Mouse (Mus musculus) limb, embryonic 10.5 days (tissue): ENCODE data around the gene Krt87. TPM values are rescaled to one million over a fixed set of nuclear protein-coding genes. Genes with fewer than 3 reads are reported as not detected.
A peak's percentile ranks its signal among the peaks of the same experiment; 100 is the strongest.

Source experiments
- DNase-seq: peaks from one replicate; pipeline ENCODE4 v3.0.0-alpha.2; 2017; ENCODE audit warnings: low spot score
- H3K27ac ChIP-seq: fragments of 300-500 bp; sonication (generic); 2 replicates; pipeline ENCODE4 v1.5.1; 2016; ENCODE audit warnings: mild to moderate bottlenecking
- H3K27me3 ChIP-seq: fragments of 300-500 bp; sonication (generic); 2 replicates; pipeline ENCODE4 v1.6.1; 2016; ENCODE audit warnings: low read depth, mild to moderate bottlenecking; ENCODE audit not compliant: poor library complexity, severe bottlenecking
- H3K36me3 ChIP-seq: fragments of 300-500 bp; sonication (generic); 2 replicates; pipeline ENCODE4 v1.6.1; 2016; ENCODE audit warnings: mild to moderate bottlenecking, moderate library complexity
- H3K4me1 ChIP-seq: fragments of 300-500 bp; sonication (generic); 2 replicates; pipeline ENCODE4 v1.6.1; 2016
- H3K4me3 ChIP-seq: fragments of 300-500 bp; sonication (generic); 2 replicates; pipeline ENCODE4 v1.5.1; 2016; ENCODE audit warnings: mild to moderate bottlenecking, moderate library complexity
- H3K9me3 ChIP-seq: fragments of 300-500 bp; sonication (generic); replicated peaks from 2 replicates; pipeline ENCODE4 v1.6.1; 2016; ENCODE audit warnings: mild to moderate bottlenecking
- WGBS: fragments of 180-500 bp; shearing (Covaris S2); methylation state at CpG from one replicate; pipeline ENCODE4 v1.1.7; 2016; 5-methylcytosine and 5-hydroxymethylcytosine counted together
- polyA plus RNA-seq: library from polyadenylated mRNA; unstranded; fragments of >200 nt; fragmentation: Nextera tagmentation; extraction: Ambion mirVana; gene quantifications from 2 replicates; pipeline ENCODE4 v1.2.1, GENCODE M21; 2016

Krt87 gene
- polyA plus RNA-seq, result not detected in 2 replicates

DNA sequence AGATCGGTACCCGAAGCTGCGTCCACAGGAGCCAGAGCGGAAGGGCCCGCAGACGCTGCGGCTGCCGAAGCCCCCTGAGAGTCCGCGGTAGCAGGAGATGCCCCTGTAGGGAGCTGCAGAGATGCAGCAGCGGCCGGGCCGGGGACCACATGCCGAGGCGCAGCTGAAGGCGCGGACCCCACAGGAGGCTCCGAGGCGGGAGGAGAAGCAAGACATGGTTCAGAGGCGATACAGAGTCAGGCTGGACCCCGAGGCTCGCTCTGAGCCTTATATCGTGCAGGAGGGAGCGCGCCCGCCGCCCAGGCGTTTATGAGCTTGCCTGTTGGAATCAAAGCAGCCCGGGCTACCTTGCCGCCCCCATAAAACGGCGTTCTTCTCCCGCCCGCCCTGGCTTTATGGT is at the start of gene Krt87:
Gene Krt87 (minus strand): TSS at position 250 of the 400 bp plus-strand sequence.
- Histone ChIP-seq H3K36me3 (no peaks in the 10 kb centered on the region), H3K9me3 (no peaks in the 10 kb centered on the region), H3K27ac (no peak within 1 kb of the TSS), H3K4me3 (peak within 1 kb of the TSS; percentile 41), H3K4me1 (peaks cover 7% of the 10 kb centered on the region), H3K27me3 (peaks cover 73% of the 10 kb centered on the region)
- 2% methylated on average over 34 of the region's 34 CpGs for WGBS
- DNase-seq, result peak; percentile 51

- 80% methylated on average over 11 of the region's 11 CpGs for WGBS
- H3K4me3 ChIP-seq, result no peak overlapping the region
- H3K36me3 ChIP-seq, result no peaks in the 10 kb centered on the region
- no peaks in the 10 kb centered on the region for H3K27me3 ChIP-seq
- H3K4me1 ChIP-seq, result peaks cover 7% of the 10 kb centered on the region; the same call in 1 of the 2 replicates
- H3K9me3 ChIP-seq, result no peaks in the 10 kb centered on the region
- no peak for DNase-seq
- no peak overlapping the region for H3K27ac ChIP-seq
These were observed 47.5 kb upstream of the Krt87 start for GRCm38 (mm10) chr15:101485911-101486635.

- H3K27ac ChIP-seq, result no peak overlapping the region
- H3K27me3 ChIP-seq, result peaks cover 5% of the 10 kb centered on the region; the same call in 1 of the 2 replicates
- peaks cover 7% of the 10 kb centered on the region; the same call in 1 of the 2 replicates for H3K4me1 ChIP-seq
- DNase-seq, result no peak
- H3K9me3 ChIP-seq, result no peaks in the 10 kb centered on the region
- WGBS, result 67% methylated on average over 1 of the region's 1 CpGs
- H3K4me3 ChIP-seq, result no peak overlapping the region
- no peaks in the 10 kb centered on the region for H3K36me3 ChIP-seq
These were observed 46.3 kb upstream of the Krt87 start for GRCm38 (mm10) chr15:101484939-101485338.

DNA sequence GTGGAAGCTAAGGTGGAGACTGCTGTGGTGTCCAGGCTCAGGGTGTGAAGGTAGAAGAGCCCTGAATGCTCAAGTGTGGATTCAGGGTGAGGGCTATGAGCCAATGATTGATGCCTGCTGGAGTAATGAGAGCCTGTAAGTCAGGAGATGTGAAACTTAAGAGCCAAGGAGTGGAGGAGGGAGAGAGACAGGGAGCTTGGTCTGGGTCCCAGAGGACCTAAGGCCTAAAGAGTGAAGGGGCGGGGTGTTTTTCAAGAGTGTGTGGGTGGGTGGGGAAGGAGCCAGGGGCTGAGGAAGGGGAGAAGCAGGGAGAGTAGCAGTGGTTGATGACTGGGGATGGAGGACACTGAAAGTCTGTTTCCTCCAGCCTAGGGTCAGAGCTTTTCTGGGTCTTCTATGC is 45.0 kb upstream of the Krt87 start:
- DNase-seq, result no peak
- Histone ChIP-seq H3K27ac (no peak overlapping the region), H3K27me3 (peaks cover 17% of the 10 kb centered on the region), H3K9me3 (no peaks in the 10 kb centered on the region), H3K4me1 (peaks cover 17% of the 10 kb centered on the region), H3K4me3 (no peak overlapping the region), H3K36me3 (no peaks in the 10 kb centered on the region)
- 85% methylated on average over 1 of the region's 1 CpGs for WGBS

DNA sequence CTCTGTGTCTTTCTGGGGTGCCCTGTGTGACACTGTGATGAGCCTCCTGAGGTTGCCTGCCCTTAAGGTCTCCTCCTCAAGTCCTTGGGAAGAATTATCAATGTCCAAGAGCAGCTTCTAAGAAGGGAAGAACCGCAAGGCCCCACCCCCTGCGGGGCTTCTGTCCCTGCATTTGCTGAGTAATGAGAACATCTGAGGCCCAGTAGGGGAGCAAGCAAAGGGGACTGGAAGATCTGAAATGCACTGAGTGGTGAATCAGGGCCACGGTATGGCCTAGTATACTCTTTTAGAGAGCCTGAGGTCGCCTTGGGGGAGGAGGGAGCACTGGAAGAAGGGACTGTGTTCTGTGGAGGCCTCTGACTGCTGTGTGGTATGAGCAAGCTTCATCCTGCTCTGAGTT is 43.5 kb upstream of the Krt87 start:
- H3K9me3 ChIP-seq, result no peaks in the 10 kb centered on the region
- H3K36me3 ChIP-seq, result no peaks in the 10 kb centered on the region
- no peak overlapping the region for H3K27ac ChIP-seq
- DNase-seq, result no peak
- H3K4me3 ChIP-seq, result no peak overlapping the region
- H3K4me1 ChIP-seq, result peaks cover 17% of the 10 kb centered on the region
- 48% methylated on average over 4 of the region's 4 CpGs for WGBS
- H3K27me3 ChIP-seq, result peaks cover 30% of the 10 kb centered on the region

GRCm38 (mm10) chr15:101479666-101480060 is 41.1 kb upstream of the Krt87 start:
- no peak for DNase-seq
- Histone ChIP-seq H3K9me3 (no peaks in the 10 kb centered on the region), H3K27me3 (peaks cover 30% of the 10 kb centered on the region), H3K36me3 (no peaks in the 10 kb centered on the region), H3K27ac (no peak overlapping the region), H3K4me1 (peaks cover 10% of the 10 kb centered on the region), H3K4me3 (peak overlapping the region; percentile 40)
- 40% methylated on average over 11 of the region's 11 CpGs for WGBS

DNA sequence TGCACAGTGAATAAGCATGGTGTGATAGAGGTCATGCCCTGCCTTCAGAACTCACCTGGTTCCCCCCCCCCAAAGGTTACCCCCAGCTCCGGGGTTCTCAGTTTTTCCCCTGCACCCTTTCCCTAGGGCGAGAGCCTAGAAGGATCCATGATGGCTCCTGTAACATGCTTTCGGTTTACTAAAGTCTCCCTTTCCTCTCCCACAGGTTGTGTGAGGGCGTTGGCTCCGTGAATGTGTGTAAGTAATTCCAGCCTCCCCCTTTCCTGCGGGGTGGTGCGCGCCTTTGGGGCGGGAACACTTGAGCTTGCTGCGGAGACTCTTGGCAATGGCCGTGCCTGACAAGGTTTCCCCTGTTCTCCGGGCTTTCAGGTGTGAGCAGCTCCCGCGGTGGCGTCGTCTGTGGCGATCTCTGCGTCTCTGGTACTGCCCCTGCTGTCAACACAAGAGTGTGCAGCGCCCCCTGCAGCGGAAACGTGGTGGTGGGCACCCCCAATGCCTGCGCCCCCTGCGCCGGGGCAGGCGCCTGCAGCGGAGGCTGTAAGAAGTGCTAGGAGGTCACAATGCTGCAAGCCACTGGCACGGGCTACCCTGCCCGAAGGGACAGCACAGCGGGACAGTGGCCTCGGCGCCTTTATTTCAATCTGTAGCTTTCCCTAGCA is 40.5 kb upstream of the Krt87 start:
- 8% methylated on average over 31 of the region's 31 CpGs for WGBS
- peak; percentile 71 for DNase-seq
- no peaks in the 10 kb centered on the region for H3K9me3 ChIP-seq

DNA sequence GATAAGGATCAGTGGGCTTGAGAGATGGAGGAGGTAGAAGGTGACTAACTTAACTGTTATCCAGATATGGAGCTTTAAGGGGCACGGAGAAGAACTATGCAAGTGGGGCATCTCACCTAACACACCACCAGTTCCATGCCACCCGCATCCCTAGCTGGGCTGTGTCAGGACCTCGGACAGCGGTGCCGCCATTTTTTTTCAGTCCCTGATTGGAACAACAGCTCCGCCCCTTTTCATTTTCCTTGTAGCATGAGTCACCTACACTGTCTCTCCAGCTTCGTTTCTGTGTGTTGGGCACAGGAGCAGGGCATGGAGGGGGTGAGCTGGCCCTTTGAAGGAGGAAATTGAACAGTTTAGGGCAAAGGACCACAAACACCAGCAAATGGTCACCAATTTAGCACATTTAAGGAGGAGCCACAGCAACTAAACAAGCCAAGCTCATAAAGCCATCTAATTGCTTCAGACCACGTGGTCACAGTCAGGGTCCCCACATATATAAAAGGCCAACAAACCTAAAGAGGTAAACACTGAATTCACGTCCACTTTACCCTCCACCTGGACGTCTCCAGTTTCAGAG is 34.4 kb upstream of the Krt87 start, which contains the start of gene Krt86:
Gene Krt86 (plus strand): TSS at position 527 of the 577 bp plus-strand sequence.
- H3K4me1 ChIP-seq, result no peaks in the 10 kb centered on the region
- peak; percentile 82 for DNase-seq
- H3K9me3 ChIP-seq, result no peaks in the 10 kb centered on the region
- H3K27me3 ChIP-seq, result peaks cover 7% of the 10 kb centered on the region; the same call in 1 of the 2 replicates
- H3K27ac ChIP-seq, result no peak within 1 kb of the TSS
- 28% methylated on average over 10 of the region's 10 CpGs for WGBS
- H3K36me3 ChIP-seq, result no peaks in the 10 kb centered on the region
- H3K4me3 ChIP-seq, result no peak within 1 kb of the TSS

More for the DNA sequence above, 40.5 kb upstream of the Krt87 start:
- Histone ChIP-seq H3K27ac (no peak overlapping the region), H3K27me3 (peaks cover 30% of the 10 kb centered on the region), H3K4me1 (peaks cover 10% of the 10 kb centered on the region), H3K36me3 (no peaks in the 10 kb centered on the region), H3K4me3 (peak overlapping the region; percentile 40)

DNA sequence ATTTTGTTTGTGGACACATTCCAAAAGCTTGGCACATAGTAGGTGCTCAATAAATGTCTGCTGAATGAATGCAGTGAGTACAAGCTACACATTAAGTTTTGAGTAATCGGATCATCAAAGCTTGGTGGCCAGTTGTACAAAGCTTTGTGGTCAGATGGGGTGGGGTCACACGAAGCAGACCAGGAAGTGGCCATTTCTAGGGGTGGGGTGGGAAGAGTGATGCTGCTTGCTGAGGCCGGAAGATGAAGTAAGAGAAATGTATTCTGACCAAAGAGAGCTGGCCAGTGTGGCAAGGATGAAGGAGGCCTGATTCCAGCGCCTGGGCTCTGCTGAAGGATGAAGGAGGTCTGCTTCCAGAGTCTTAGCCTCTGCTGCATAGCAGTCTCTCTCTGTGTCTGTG is 30.5 kb upstream of the Krt87 start:
- H3K4me3 ChIP-seq, result no peak overlapping the region
- 89% methylated on average over 4 of the region's 4 CpGs for WGBS
- no peaks in the 10 kb centered on the region for H3K4me1 ChIP-seq
- H3K36me3 ChIP-seq, result no peaks in the 10 kb centered on the region
- no peak overlapping the region for H3K27ac ChIP-seq
- H3K27me3 ChIP-seq, result no peaks in the 10 kb centered on the region
- no peak for DNase-seq
- no peaks in the 10 kb centered on the region for H3K9me3 ChIP-seq

DNA sequence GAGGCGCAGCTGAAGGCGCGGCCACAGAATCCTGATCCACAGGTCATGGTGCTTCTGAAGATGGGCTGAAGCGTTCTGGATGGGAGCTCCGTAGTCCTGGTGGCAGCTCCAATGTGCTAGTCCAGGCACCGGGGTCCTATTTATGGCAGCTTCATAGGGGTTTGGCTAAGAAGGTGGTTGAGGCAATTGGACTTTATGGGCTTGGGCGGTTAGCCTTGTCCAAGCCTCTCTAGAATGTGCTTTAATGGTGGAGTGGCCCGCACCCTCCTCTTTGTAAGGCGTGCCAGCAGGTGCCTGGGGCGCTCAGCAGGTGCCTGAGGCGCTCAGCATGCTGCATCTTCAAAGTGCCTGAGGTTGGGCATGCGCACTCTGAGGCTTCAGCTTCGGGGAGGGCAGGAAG is 25.0 kb upstream of the Krt87 start, which contains the start of gene Krt81:
Gene Krt81 (minus strand): TSS at position 101 of the 400 bp plus-strand sequence.
- DNase-seq, result no peak
- Histone ChIP-seq H3K27ac (no peak within 1 kb of the TSS), H3K27me3 (no peaks in the 10 kb centered on the region), H3K4me1 (0 out of 2 replicates have a peak, but pooled peaks cover 4% of the 10 kb centered on the region), H3K4me3 (no peak within 1 kb of the TSS), H3K36me3 (no peaks in the 10 kb centered on the region), H3K9me3 (no peaks in the 10 kb centered on the region)
- 86% methylated on average over 13 of the region's 13 CpGs for WGBS

- H3K36me3 ChIP-seq, result no peaks in the 10 kb centered on the region
- no peak overlapping the region for H3K27ac ChIP-seq
- H3K27me3 ChIP-seq, result no peaks in the 10 kb centered on the region
- DNase-seq, result no peak
- H3K9me3 ChIP-seq, result no peaks in the 10 kb centered on the region
- H3K4me3 ChIP-seq, result no peak overlapping the region
- WGBS, result 84% methylated on average over 14 of the region's 14 CpGs
- H3K4me1 ChIP-seq, result 0 out of 2 replicates have a peak, but pooled peaks cover 4% of the 10 kb centered on the region
These were observed 20.7 kb upstream of the Krt87 start for GRCm38 (mm10) chr15:101459283-101459682.

DNA sequence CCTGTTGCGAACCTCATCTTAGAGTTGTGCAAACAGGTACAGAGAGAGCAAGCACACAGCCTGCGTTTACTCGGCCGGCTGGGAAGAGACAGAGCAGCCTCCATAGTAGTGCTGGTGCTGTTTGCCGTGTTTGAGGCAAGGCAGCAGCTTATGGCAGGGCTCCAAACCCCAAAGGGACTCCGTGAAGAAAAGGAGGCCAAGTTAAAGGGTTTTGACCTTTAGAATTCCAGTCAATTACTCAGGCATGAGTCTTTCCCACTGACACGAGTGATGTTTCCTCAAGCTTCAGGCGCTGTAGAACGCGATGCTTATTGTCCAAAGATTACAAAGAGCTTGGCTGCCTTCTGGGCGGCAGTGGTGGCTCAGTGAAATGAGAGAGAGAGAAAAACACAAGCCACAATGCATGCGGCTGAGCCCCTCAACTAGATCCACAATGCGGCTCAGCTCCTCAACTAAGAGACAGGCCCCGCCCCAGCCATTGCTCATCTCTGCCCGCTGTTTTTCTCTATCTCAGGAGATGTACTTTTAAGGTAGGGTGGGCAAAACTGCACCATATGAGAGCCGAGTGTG is 19.8 kb upstream of the Krt87 start:
- no peak for DNase-seq
- 81% methylated on average over 16 of the region's 16 CpGs for WGBS
- no peaks in the 10 kb centered on the region for H3K9me3 ChIP-seq
- no peak overlapping the region for H3K4me3 ChIP-seq
- H3K4me1 ChIP-seq, result 0 out of 2 replicates have a peak, but pooled peaks cover 4% of the 10 kb centered on the region
- no peaks in the 10 kb centered on the region for H3K27me3 ChIP-seq
- H3K27ac ChIP-seq, result no peak overlapping the region
- H3K36me3 ChIP-seq, result no peaks in the 10 kb centered on the region
